Mouse (Mus musculus) cerebellum, adult 2 months (tissue): ENCODE measurements at regions not wholly inside any gene's neighbourhood (a gene's known extent, or its start where the extent isn't known, plus 50 kb on each side); places are given as distances from the start of the nearest gene placed in this dataset.

ENCODE experiments used
- CTCF ChIP-seq: fragments of 200-500 bp; IDR thresholded peaks from 2 replicates; pipeline ENCODE4 v1.5.1; 2011; ENCODE audit warnings: low read depth, mild to moderate bottlenecking, control low read depth, low read length, moderate library complexity, borderline replicate concordance; ENCODE audit not compliant: insufficient read depth
- POLR2A ChIP-seq: fragments of 200-500 bp; IDR thresholded peaks from 2 replicates; pipeline ENCODE4 v1.6.1; 2011; ENCODE audit warnings: low read length, control low read depth, borderline replicate concordance; ENCODE audit not compliant: insufficient read depth

DNA sequence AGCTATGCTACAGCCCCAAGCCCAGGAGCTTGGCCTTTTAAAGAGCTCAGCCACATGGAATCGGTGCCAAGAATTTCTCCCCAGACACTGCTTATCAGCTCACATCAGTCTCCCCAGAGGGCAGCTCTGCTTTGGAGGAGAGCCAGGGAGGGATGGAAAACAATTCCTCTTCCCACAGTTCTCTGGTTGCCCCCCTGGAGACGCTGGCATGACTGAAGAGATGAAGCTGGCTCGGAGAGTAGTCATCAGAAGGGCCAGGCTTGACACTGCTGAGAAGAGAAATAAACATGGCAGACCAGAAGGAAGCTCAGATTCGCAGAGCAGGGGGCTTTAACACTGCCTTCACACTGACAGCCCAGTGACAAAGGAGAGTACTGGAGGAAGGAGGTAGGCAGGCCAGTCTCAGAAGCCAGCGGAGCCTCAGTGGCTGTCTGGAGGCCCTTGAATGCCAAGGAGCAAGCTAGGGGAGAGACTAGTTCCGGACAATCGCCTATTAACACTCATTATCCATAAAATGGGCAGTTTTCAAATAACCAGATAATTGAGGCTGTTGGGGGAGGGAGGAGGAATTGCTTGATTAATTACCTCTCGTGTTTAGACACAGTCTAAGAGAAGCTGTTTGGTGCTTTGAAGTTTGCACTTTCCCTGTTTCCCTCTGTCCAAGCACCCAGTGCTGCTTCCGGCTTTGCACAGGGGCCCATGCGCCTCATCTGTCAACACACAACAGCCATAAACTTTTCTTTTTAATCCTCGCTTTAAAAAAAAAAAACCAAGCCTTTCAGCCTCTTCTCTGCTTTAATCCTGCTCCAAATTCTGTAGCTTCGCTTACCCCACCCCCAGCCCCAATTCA is 148.3 kb downstream of the Ddx1 start:
- TF ChIP-seq POLR2A (no peak), CTCF (no peak)
